Mouse (Mus musculus) ES-Bruce4 (cell line): ENCODE measurements around the gene Vasn.

Source experiments
- CTCF ChIP-seq: IDR thresholded peaks from one replicate; pipeline ENCODE4 v1.8.1; 2011; ENCODE audit warnings: low read depth, low read length
- EP300 ChIP-seq: IDR thresholded peaks from 2 replicates; pipeline ENCODE4 v1.6.1; 2011; ENCODE audit warnings: low read depth, low read length; ENCODE audit not compliant: insufficient read depth

- peak; percentile 24; the same call in 1 of the 2 replicates for TF ChIP-seq EP300
- no peak for TF ChIP-seq CTCF
Observed at GRCm38 (mm10) chr16:4593971-4594813, 45.5 kb upstream of the Vasn start, which contains the start of gene Glis2.
